Mouse (Mus musculus): Measurements from ENCODE around the gene Carhsp1. TPM values are rescaled to one million over a fixed set of nuclear protein-coding genes. Genes with fewer than 3 reads are reported as not detected.

Carhsp1 gene
- polyA plus RNA-seq, 1 experiment from 2014 or later: 97.1 TPM

DNA sequence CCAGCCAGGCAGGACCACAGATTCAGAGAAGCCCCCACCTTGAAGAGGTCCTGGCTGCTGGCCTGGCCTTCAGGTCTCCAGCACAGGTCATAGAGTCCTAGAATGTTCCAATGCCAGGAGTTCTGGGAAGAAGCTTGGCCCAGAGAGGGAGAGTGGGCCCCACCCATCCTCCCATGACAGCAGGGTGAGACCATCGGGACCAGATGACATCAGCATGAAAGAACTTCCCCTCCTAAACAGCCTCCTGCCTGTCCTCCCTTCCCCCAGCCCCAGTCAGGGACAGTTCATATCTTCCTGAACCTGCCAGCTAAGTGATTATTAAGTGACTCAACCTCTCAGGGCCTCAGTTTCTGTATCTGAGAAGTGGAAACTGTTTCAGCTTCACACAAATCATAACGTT, 5.5 kb downstream of the Carhsp1 start:
- no peak overlapping the region for H3K4me3 ChIP-seq (ENCODE audit: low read depth, low read length)
- no peak overlapping the region; the same call in 1 of the 2 replicates for H3K9ac ChIP-seq (replicated peaks; ENCODE audit: low read depth)
- 0 out of 2 replicates have a peak overlapping the region, but pooled peaks have one; percentile 17 for H3K4me2 ChIP-seq (replicated peaks; ENCODE audit: low read depth, low read length)
- peak overlapping the region; percentile 87 for H3K27ac ChIP-seq (ENCODE audit: low read length)
- H3K27me3 ChIP-seq (replicated peaks; ENCODE audit: insufficient read depth, low read length): no peaks in the 10 kb centered on the region
- DNase-seq (ENCODE audit: low spot score): peak; percentile 82
- ATAC-seq: peak; percentile 61
- 19% methylated on average over 2 of the region's 2 CpGs for WGBS
- TF ChIP-seq EP300 (IDR thresholded peaks at IDR 0.05): peak; percentile 86
- no peak for TF ChIP-seq CTCF (IDR thresholded peaks at IDR 0.05)
- peaks cover 39% of the 10 kb centered on the region for H3K4me1 ChIP-seq (ENCODE audit: insufficient read depth, low read depth, low read length)
- no peaks in the 10 kb centered on the region for H3K36me3 ChIP-seq (ENCODE audit: insufficient read depth, low read length)
- no peaks in the 10 kb centered on the region for H3K9me3 ChIP-seq (ENCODE audit: low read length)

DNA sequence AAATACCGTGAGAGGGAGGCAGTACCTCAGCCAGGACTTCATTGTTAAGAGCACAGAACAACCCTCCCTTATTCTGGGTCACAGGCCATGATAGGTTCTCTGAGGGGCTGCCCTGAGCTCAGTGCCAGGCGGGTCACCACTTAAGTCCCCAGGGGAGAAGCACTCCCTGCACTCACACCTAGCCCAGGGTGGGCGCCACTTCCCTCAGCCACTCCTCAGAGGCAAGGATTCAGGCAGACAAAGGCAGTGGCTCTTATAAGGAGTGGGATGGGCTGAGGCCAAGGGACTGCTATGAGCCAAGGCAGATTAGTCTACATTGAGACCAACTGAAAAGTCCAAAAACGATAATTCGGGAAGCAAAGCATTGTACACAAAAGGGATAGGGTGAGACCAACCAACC, 6.6 kb downstream of the Carhsp1 start:
- Histone ChIP-seq H3K4me2 (replicated peaks; ENCODE audit: low read depth, low read length) (no peak overlapping the region), H3K36me3 (ENCODE audit: insufficient read depth, low read length) (no peaks in the 10 kb centered on the region), H3K27me3 (replicated peaks; ENCODE audit: insufficient read depth, low read length) (no peaks in the 10 kb centered on the region), H3K9me3 (ENCODE audit: low read length) (no peaks in the 10 kb centered on the region), H3K4me1 (ENCODE audit: insufficient read depth, low read depth, low read length) (peaks cover 35% of the 10 kb centered on the region), H3K9ac (replicated peaks; ENCODE audit: low read depth) (no peak overlapping the region), H3K27ac (ENCODE audit: low read length) (peak overlapping the region; percentile 87), H3K4me3 (ENCODE audit: low read depth, low read length) (no peak overlapping the region)
- ATAC-seq: peak; percentile 33
- 60% methylated on average over 5 of the region's 5 CpGs for WGBS
- TF ChIP-seq EP300 (IDR thresholded peaks at IDR 0.05) (no peak), CTCF (IDR thresholded peaks at IDR 0.05) (no peak)
- DNase-seq (ENCODE audit: low spot score): peak; percentile 72

DNA sequence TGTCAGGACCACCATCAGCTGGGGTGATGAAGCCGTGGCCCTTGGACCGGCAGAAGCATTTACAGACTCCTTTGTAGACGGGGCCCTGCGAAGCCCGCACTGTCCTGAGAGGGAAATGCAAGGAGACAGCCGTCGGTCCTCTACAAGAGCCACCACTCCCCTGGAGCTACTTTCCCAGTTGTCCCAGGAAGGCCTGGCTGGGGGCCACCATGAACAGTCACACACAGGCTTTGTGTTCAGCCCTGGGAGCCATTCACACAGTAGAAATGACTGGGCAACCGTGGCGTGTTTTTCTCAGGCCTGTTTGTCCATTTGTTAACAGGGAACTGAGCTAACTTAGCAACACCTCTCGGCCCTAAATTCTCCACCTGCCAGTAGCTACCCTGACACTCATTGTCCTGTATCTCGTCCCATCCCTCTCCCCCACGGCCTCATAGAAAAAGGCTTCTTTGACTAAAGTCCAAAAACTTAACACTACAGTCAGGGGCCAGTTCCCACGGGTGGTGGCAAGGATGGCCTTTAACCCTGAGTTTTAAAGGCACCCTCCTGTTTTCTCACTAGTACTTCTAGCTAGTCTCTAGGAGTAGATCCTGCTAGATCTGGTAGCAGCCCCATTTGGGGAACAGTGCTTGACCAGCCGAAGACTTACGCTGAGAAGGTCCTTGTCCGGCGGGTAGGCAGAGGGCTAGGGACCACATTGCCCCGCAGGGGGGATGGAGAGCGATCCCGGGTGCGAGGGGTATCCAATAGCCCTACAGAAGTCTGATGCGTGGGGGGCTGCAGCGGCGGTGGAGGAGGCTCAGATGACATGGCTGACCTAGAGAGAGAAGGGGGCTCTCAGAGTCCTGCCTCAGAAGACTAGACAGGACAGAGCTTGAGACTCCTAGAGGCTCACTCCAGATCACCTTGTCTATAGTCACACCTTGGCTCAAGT, 8.1 kb downstream of the Carhsp1 start:
- ATAC-seq (no peak), DNase-seq (ENCODE audit: low spot score) (no peak)
- Histone ChIP-seq H3K36me3 (ENCODE audit: insufficient read depth, low read length) (no peaks in the 10 kb centered on the region), H3K9ac (replicated peaks; ENCODE audit: low read depth) (no peak overlapping the region), H3K4me3 (ENCODE audit: low read depth, low read length) (no peak overlapping the region), H3K27ac (ENCODE audit: low read length) (peak overlapping the region; percentile 87), H3K9me3 (ENCODE audit: low read length) (no peaks in the 10 kb centered on the region), H3K27me3 (replicated peaks; ENCODE audit: insufficient read depth, low read length) (no peaks in the 10 kb centered on the region), H3K4me1 (ENCODE audit: insufficient read depth, low read depth, low read length) (peaks cover 24% of the 10 kb centered on the region), H3K4me2 (replicated peaks; ENCODE audit: low read depth, low read length) (no peak overlapping the region)
- WGBS: 84% methylated on average over 24 of the region's 24 CpGs
- TF ChIP-seq CTCF (IDR thresholded peaks at IDR 0.05) (no peak), EP300 (IDR thresholded peaks at IDR 0.05) (no peak)

- no peaks in the 10 kb centered on the region for H3K9me3 ChIP-seq (ENCODE audit: low read length)
- peaks cover 24% of the 10 kb centered on the region for H3K4me1 ChIP-seq (ENCODE audit: insufficient read depth, low read depth, low read length)
- ATAC-seq (peak; percentile 59), DNase-seq (ENCODE audit: low spot score) (peak; percentile 62)
- no peak overlapping the region for H3K9ac ChIP-seq (replicated peaks; ENCODE audit: low read depth)
- 44% methylated on average over 2 of the region's 2 CpGs for WGBS
- no peak for TF ChIP-seq CTCF (IDR thresholded peaks at IDR 0.05)
- TF ChIP-seq EP300 (IDR thresholded peaks at IDR 0.05): peak; percentile 91
- no peaks in the 10 kb centered on the region for H3K27me3 ChIP-seq (replicated peaks; ENCODE audit: insufficient read depth, low read length)
- H3K36me3 ChIP-seq (ENCODE audit: insufficient read depth, low read length): 0 out of 2 replicates have a peak, but pooled peaks cover under 1% of the 10 kb centered on the region
- H3K4me2 ChIP-seq (replicated peaks; ENCODE audit: low read depth, low read length): no peak overlapping the region
- H3K4me3 ChIP-seq (ENCODE audit: low read depth, low read length): no peak overlapping the region
- peak overlapping the region; percentile 73 for H3K27ac ChIP-seq (ENCODE audit: low read length)
These were observed 8.9 kb downstream of the Carhsp1 start for GRCm38 (mm10) chr16:8663022-8663421.

DNA sequence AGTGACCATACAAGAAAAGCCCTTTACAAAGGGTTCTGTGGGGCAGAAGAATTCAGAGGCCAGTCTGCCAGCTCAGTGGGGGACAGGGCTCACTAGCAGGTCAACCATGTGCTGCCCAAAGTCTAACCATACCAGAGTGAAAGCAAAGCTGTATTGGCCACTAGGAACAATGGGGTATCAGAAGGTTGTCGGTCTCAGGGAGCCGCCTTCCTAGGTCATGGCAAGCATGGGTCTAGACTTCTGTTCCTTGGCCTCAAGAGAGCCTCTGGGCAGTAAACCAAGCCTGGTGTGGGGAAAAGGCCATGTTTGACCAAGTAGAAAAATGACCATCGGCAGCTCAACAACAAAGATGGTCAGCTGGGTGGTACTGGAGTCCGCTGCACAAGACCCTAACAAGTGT, 13.2 kb downstream of the Carhsp1 start:
- TF ChIP-seq CTCF (IDR thresholded peaks at IDR 0.05) (no peak), EP300 (IDR thresholded peaks at IDR 0.05) (no peak)
- no peak overlapping the region for H3K4me2 ChIP-seq (replicated peaks; ENCODE audit: low read depth, low read length)
- H3K36me3 ChIP-seq (ENCODE audit: insufficient read depth, low read length): peaks cover 10% of the 10 kb centered on the region
- H3K9ac ChIP-seq (replicated peaks; ENCODE audit: low read depth): no peak overlapping the region
- H3K4me3 ChIP-seq (ENCODE audit: low read depth, low read length): no peak overlapping the region
- no peak overlapping the region for H3K27ac ChIP-seq (ENCODE audit: low read length)
- ATAC-seq: no peak
- no peaks in the 10 kb centered on the region for H3K9me3 ChIP-seq (ENCODE audit: low read length)
- DNase-seq (ENCODE audit: low spot score): no peak
- no peaks in the 10 kb centered on the region for H3K27me3 ChIP-seq (replicated peaks; ENCODE audit: insufficient read depth, low read length)
- 91% methylated on average over 4 of the region's 4 CpGs for WGBS
- no peaks in the 10 kb centered on the region for H3K4me1 ChIP-seq (ENCODE audit: insufficient read depth, low read depth, low read length)

GRCm38 (mm10) chr16:8658349-8658748, 13.6 kb downstream of the Carhsp1 start:
- ATAC-seq: no peak
- no peaks in the 10 kb centered on the region for H3K27me3 ChIP-seq (replicated peaks; ENCODE audit: insufficient read depth, low read length)
- TF ChIP-seq CTCF (IDR thresholded peaks at IDR 0.05) (no peak), EP300 (IDR thresholded peaks at IDR 0.05) (no peak)
- H3K9ac ChIP-seq (replicated peaks; ENCODE audit: low read depth): no peak overlapping the region
- DNase-seq (ENCODE audit: low spot score): no peak
- WGBS: 67% methylated on average over 4 of the region's 4 CpGs
- H3K9me3 ChIP-seq (ENCODE audit: low read length): no peaks in the 10 kb centered on the region
- H3K27ac ChIP-seq (ENCODE audit: low read length): no peak overlapping the region
- no peaks in the 10 kb centered on the region for H3K4me1 ChIP-seq (ENCODE audit: insufficient read depth, low read depth, low read length)
- H3K4me3 ChIP-seq (ENCODE audit: low read depth, low read length): no peak overlapping the region
- H3K36me3 ChIP-seq (ENCODE audit: insufficient read depth, low read length): peaks cover 10% of the 10 kb centered on the region
- no peak overlapping the region for H3K4me2 ChIP-seq (replicated peaks; ENCODE audit: low read depth, low read length)
